Mouse (Mus musculus) forebrain, embryonic 11.5 days (tissue): Measurements from ENCODE around the gene Hrasls5. TPM values are rescaled to one million over a fixed set of nuclear protein-coding genes. Genes with fewer than 3 reads are reported as not detected.

Experiments
- ATAC-seq: fragments of 200-750 bp; cut with Nextera tagmentation; replicated peaks from 2 replicates; pipeline ENCODE4 v1.8.0; 2017; ENCODE audit warnings: moderate TSS enrichment; ENCODE audit not compliant: low FRiP score
- DNase-seq: peaks from one replicate; pipeline ENCODE4 v3.0.0-alpha.2; 2017; ENCODE audit warnings: low spot score
- H3K27ac ChIP-seq: fragments of 300-500 bp; sonication (generic); 2 replicates; pipeline ENCODE4 v1.5.1; 2014; ENCODE audit warnings: low read depth, low read length
- H3K27me3 ChIP-seq: fragments of 300-500 bp; sonication (generic); 2 replicates; pipeline ENCODE4 v1.6.1; 2014; ENCODE audit warnings: mild to moderate bottlenecking, low read length, mixed read lengths; ENCODE audit not compliant: control insufficient read depth, insufficient read depth
- H3K36me3 ChIP-seq: fragments of 300-500 bp; sonication (generic); 2 replicates; pipeline ENCODE4 v1.6.1; 2014; ENCODE audit warnings: mild to moderate bottlenecking, low read length, moderate library complexity, mixed read lengths; ENCODE audit not compliant: control insufficient read depth, insufficient read depth
- H3K4me1 ChIP-seq: fragments of 300-500 bp; sonication (generic); replicated peaks from 2 replicates; pipeline ENCODE4 v1.6.1; 2014; ENCODE audit warnings: low read length, mixed read lengths; ENCODE audit not compliant: control insufficient read depth, insufficient read depth
- H3K4me2 ChIP-seq: fragments of 300-500 bp; sonication (generic); 2 replicates; pipeline ENCODE4 v1.6.1; 2014; ENCODE audit warnings: low read depth, mild to moderate bottlenecking, low read length, moderate library complexity, mixed read lengths; ENCODE audit not compliant: severe bottlenecking
- H3K4me3 ChIP-seq: fragments of 300-500 bp; sonication (generic); 2 replicates; pipeline ENCODE4 v1.5.1; 2014; ENCODE audit warnings: low read depth, low read length
- H3K9ac ChIP-seq: fragments of 300-500 bp; sonication (generic); 2 replicates; pipeline ENCODE4 v1.6.1; 2014; ENCODE audit warnings: low read length
- H3K9me3 ChIP-seq: fragments of 300-500 bp; sonication (generic); 2 replicates; pipeline ENCODE4 v1.6.1; 2016; ENCODE audit warnings: low read length, mixed read lengths; ENCODE audit not compliant: control insufficient read depth
- WGBS: fragments of 180-500 bp; shearing (Covaris S2); extraction: QIAGEN DNeasy Blood & Tissue Kit; methylation state at CpG from one replicate; pipeline ENCODE4 v1.1.7; 2014; 5-methylcytosine and 5-hydroxymethylcytosine counted together
- polyA plus RNA-seq: library from polyadenylated mRNA; unstranded; fragments of >200 nt; fragmentation: Nextera tagmentation; extraction: Ambion mirVana; gene quantifications from 2 replicates; pipeline ENCODE4 v1.2.1, GENCODE M21; 2014

The Hrasls5 gene
- polyA plus RNA-seq, 1 experiment from 2014 or later = not detected

GRCm38 (mm10) chr19:7581042-7581441 lies 31.3 kb upstream of the Hrasls5 start:
- Histone ChIP-seq H3K36me3 (no peaks in the 10 kb centered on the region), H3K4me1 (no peaks in the 10 kb centered on the region), H3K4me2 (no peak overlapping the region), H3K9ac (no peak overlapping the region), H3K27me3 (no peaks in the 10 kb centered on the region), H3K9me3 (no peaks in the 10 kb centered on the region), H3K27ac (no peak overlapping the region), H3K4me3 (no peak overlapping the region)
- ATAC-seq (no peak), DNase-seq (no peak)
- 61% methylated on average over 5 of the region's 5 CpGs for WGBS

- H3K36me3 ChIP-seq = no peaks in the 10 kb centered on the region
- no peaks in the 10 kb centered on the region for H3K4me1 ChIP-seq
- H3K27me3 ChIP-seq = no peaks in the 10 kb centered on the region
- ATAC-seq = no peak
- H3K9me3 ChIP-seq = no peaks in the 10 kb centered on the region
- no peak overlapping the region for H3K27ac ChIP-seq
- no peak overlapping the region for H3K4me3 ChIP-seq
- no peak overlapping the region for H3K4me2 ChIP-seq
- no peak for DNase-seq
- WGBS = 71% methylated on average over 7 of the region's 7 CpGs
- H3K9ac ChIP-seq = no peak overlapping the region
Measured at GRCm38 (mm10) chr19:7583101-7583500, 29.2 kb upstream of the Hrasls5 start.

- WGBS = 84% methylated on average over 3 of the region's 3 CpGs
- Histone ChIP-seq H3K27ac (no peak overlapping the region), H3K4me1 (no peaks in the 10 kb centered on the region), H3K9ac (no peak overlapping the region), H3K27me3 (no peaks in the 10 kb centered on the region), H3K4me2 (no peak overlapping the region), H3K4me3 (no peak overlapping the region), H3K36me3 (no peaks in the 10 kb centered on the region), H3K9me3 (no peaks in the 10 kb centered on the region)
- ATAC-seq (no peak), DNase-seq (no peak)
Measured at GRCm38 (mm10) chr19:7583599-7583998, 28.7 kb upstream of the Hrasls5 start.

- Histone ChIP-seq H3K4me2 (no peak overlapping the region), H3K36me3 (no peaks in the 10 kb centered on the region), H3K27me3 (no peaks in the 10 kb centered on the region), H3K4me3 (no peak overlapping the region), H3K9me3 (no peaks in the 10 kb centered on the region), H3K9ac (no peak overlapping the region), H3K27ac (no peak overlapping the region), H3K4me1 (no peaks in the 10 kb centered on the region)
- DNase-seq = no peak
- 85% methylated on average over 8 of the region's 8 CpGs for WGBS
- no peak for ATAC-seq
Measured at GRCm38 (mm10) chr19:7585279-7585678, 27.1 kb upstream of the Hrasls5 start.

- Histone ChIP-seq H3K4me1 (no peaks in the 10 kb centered on the region), H3K27ac (no peak overlapping the region), H3K9ac (no peak overlapping the region), H3K9me3 (no peaks in the 10 kb centered on the region), H3K36me3 (no peaks in the 10 kb centered on the region), H3K4me3 (no peak overlapping the region), H3K4me2 (no peak overlapping the region), H3K27me3 (no peaks in the 10 kb centered on the region)
- 94% methylated on average over 6 of the region's 6 CpGs for WGBS
- ATAC-seq (no peak), DNase-seq (no peak)
Measured at GRCm38 (mm10) chr19:7585764-7586163, 26.6 kb upstream of the Hrasls5 start.

GRCm38 (mm10) chr19:7590795-7591194 lies 21.5 kb upstream of the Hrasls5 start:
- H3K9ac ChIP-seq = no peak overlapping the region
- no peaks in the 10 kb centered on the region for H3K27me3 ChIP-seq
- ATAC-seq (no peak), DNase-seq (no peak)
- H3K36me3 ChIP-seq = no peaks in the 10 kb centered on the region
- H3K27ac ChIP-seq = no peak overlapping the region
- H3K4me3 ChIP-seq = no peak overlapping the region
- no peaks in the 10 kb centered on the region for H3K9me3 ChIP-seq
- H3K4me1 ChIP-seq = no peaks in the 10 kb centered on the region
- H3K4me2 ChIP-seq = no peak overlapping the region

- Histone ChIP-seq H3K27ac (no peak overlapping the region), H3K9me3 (no peaks in the 10 kb centered on the region), H3K4me1 (no peaks in the 10 kb centered on the region), H3K27me3 (no peaks in the 10 kb centered on the region), H3K4me3 (no peak overlapping the region), H3K9ac (no peak overlapping the region), H3K36me3 (no peaks in the 10 kb centered on the region), H3K4me2 (no peak overlapping the region)
- ATAC-seq = no peak
- no peak for DNase-seq
- WGBS = 77% methylated on average over 3 of the region's 3 CpGs
Measured at GRCm38 (mm10) chr19:7592018-7592417, 20.3 kb upstream of the Hrasls5 start.

- Histone ChIP-seq H3K4me3 (no peak overlapping the region), H3K4me1 (no peaks in the 10 kb centered on the region), H3K36me3 (no peaks in the 10 kb centered on the region), H3K27me3 (no peaks in the 10 kb centered on the region), H3K9ac (no peak overlapping the region), H3K9me3 (no peaks in the 10 kb centered on the region), H3K27ac (no peak overlapping the region), H3K4me2 (no peak overlapping the region)
- WGBS = 26% methylated on average over 2 of the region's 2 CpGs
- DNase-seq (no peak), ATAC-seq (no peak)
Measured at GRCm38 (mm10) chr19:7595534-7595933, 16.8 kb upstream of the Hrasls5 start.

GRCm38 (mm10) chr19:7598481-7598880 lies 13.9 kb upstream of the Hrasls5 start:
- Histone ChIP-seq H3K27me3 (no peaks in the 10 kb centered on the region; the same call in 1 of the 2 replicates), H3K4me1 (no peaks in the 10 kb centered on the region), H3K36me3 (no peaks in the 10 kb centered on the region), H3K9me3 (no peaks in the 10 kb centered on the region), H3K4me3 (no peak overlapping the region), H3K4me2 (no peak overlapping the region), H3K9ac (no peak overlapping the region), H3K27ac (no peak overlapping the region)
- DNase-seq (peak; percentile 29), ATAC-seq (no peak)
- whole genome bisulfite sequencing = 74% methylated on average over 4 of the region's 4 CpGs
